Mouse (Mus musculus) intestine, embryonic 14.5 days (tissue): ENCODE results near the gene Sub1. TPM values are rescaled to one million over a fixed set of nuclear protein-coding genes. Genes with fewer than 3 reads are reported as not detected.

Experiments
- ATAC-seq: fragments of 200-750 bp; cut with Nextera tagmentation; replicated peaks from 2 replicates; pipeline ENCODE4 v1.8.0; 2017; ENCODE audit warnings: low read depth, moderate number of reproducible peaks, moderate TSS enrichment, moderate library complexity; ENCODE audit not compliant: low FRiP score, low TSS enrichment
- DNase-seq: peaks from one replicate; pipeline ENCODE4 v3.0.0-alpha.2; 2018; ENCODE audit warnings: low spot score
- H3K27ac ChIP-seq: fragments of 300-500 bp; sonication (generic); 2 replicates; pipeline ENCODE4 v1.5.1; 2014; ENCODE audit warnings: low read depth, mild to moderate bottlenecking, control low read depth
- H3K27me3 ChIP-seq: fragments of 300-500 bp; sonication (generic); replicated peaks from 2 replicates; pipeline ENCODE4 v1.6.1; 2014; ENCODE audit warnings: low read length, control low read depth; ENCODE audit not compliant: control insufficient read depth, insufficient read depth
- H3K36me3 ChIP-seq: fragments of 300-500 bp; sonication (generic); 2 replicates; pipeline ENCODE4 v1.6.1; 2014; ENCODE audit warnings: low read length, control low read depth; ENCODE audit not compliant: control insufficient read depth, insufficient read depth
- H3K4me1 ChIP-seq: fragments of 300-500 bp; sonication (generic); replicated peaks from 2 replicates; pipeline ENCODE4 v1.6.1; 2014; ENCODE audit warnings: low read length, control low read depth, mixed read lengths; ENCODE audit not compliant: control insufficient read depth, insufficient read depth
- H3K4me2 ChIP-seq: fragments of 300-500 bp; sonication (generic); 2 replicates; pipeline ENCODE4 v1.6.1; 2014; ENCODE audit warnings: low read length
- H3K4me3 ChIP-seq: fragments of 300-500 bp; sonication (generic); 2 replicates; pipeline ENCODE4 v1.5.1; 2014; ENCODE audit warnings: low read depth, low read length, control low read depth, mixed read lengths
- H3K9ac ChIP-seq: fragments of 300-500 bp; sonication (generic); 2 replicates; pipeline ENCODE4 v1.6.1; 2014; ENCODE audit warnings: mild to moderate bottlenecking, low read length
- H3K9me3 ChIP-seq: fragments of 300-500 bp; sonication (generic); 2 replicates; pipeline ENCODE4 v1.6.1; 2016; ENCODE audit warnings: low read length, control low read depth; ENCODE audit not compliant: control insufficient read depth
- WGBS: fragments of 180-500 bp; shearing (Covaris S2); extraction: QIAGEN DNeasy Blood & Tissue Kit; methylation state at CpG from one replicate; pipeline ENCODE4 v1.1.7; 2014; 5-methylcytosine and 5-hydroxymethylcytosine counted together
- polyA plus RNA-seq: library from polyadenylated mRNA; unstranded; fragments of >200 nt; fragmentation: Nextera tagmentation; extraction: Ambion mirVana; gene quantifications from 2 replicates; pipeline ENCODE4 v1.2.1, GENCODE M21; 2014

Gene Sub1
- polyA plus RNA-seq, 1 experiment from 2014 or later = 716 TPM

GRCm38 (mm10) chr15:12032512-12032911, 35.7 kb upstream of the Sub1 start:
- Histone ChIP-seq H3K27me3 (no peaks in the 10 kb centered on the region), H3K36me3 (no peaks in the 10 kb centered on the region), H3K4me2 (no peak overlapping the region), H3K9me3 (no peaks in the 10 kb centered on the region), H3K27ac (no peak overlapping the region), H3K4me3 (no peak overlapping the region), H3K4me1 (no peaks in the 10 kb centered on the region), H3K9ac (no peak overlapping the region)
- WGBS = 92% methylated on average over 3 of the region's 3 CpGs
- DNase-seq (no peak), ATAC-seq (no peak)

GRCm38 (mm10) chr15:12031861-12032260, 35.1 kb upstream of the Sub1 start:
- H3K4me3 ChIP-seq = no peak overlapping the region
- no peak overlapping the region for H3K4me2 ChIP-seq
- H3K9ac ChIP-seq = no peak overlapping the region
- H3K9me3 ChIP-seq = no peaks in the 10 kb centered on the region
- H3K27me3 ChIP-seq = no peaks in the 10 kb centered on the region
- H3K27ac ChIP-seq = no peak overlapping the region
- no peak for DNase-seq
- H3K36me3 ChIP-seq = no peaks in the 10 kb centered on the region
- WGBS = 90% methylated on average over 8 of the region's 8 CpGs
- ATAC-seq = no peak
- no peaks in the 10 kb centered on the region for H3K4me1 ChIP-seq

GRCm38 (mm10) chr15:12030221-12030620, 33.4 kb upstream of the Sub1 start:
- Histone ChIP-seq H3K27ac (no peak overlapping the region), H3K9me3 (no peaks in the 10 kb centered on the region), H3K4me2 (no peak overlapping the region), H3K4me3 (no peak overlapping the region), H3K27me3 (no peaks in the 10 kb centered on the region), H3K36me3 (no peaks in the 10 kb centered on the region), H3K9ac (no peak overlapping the region), H3K4me1 (no peaks in the 10 kb centered on the region)
- ATAC-seq (no peak), DNase-seq (no peak)
- 82% methylated on average over 4 of the region's 4 CpGs for WGBS

GRCm38 (mm10) chr15:12027807-12028206, 31.0 kb upstream of the Sub1 start:
- no peak for ATAC-seq
- WGBS = 79% methylated on average over 3 of the region's 3 CpGs

GRCm38 (mm10) chr15:12026932-12027450, 30.2 kb upstream of the Sub1 start:
- no peaks in the 10 kb centered on the region for H3K36me3 ChIP-seq
- H3K4me3 ChIP-seq = no peak overlapping the region
- no peak for DNase-seq
- no peak overlapping the region for H3K9ac ChIP-seq
- H3K9me3 ChIP-seq = no peaks in the 10 kb centered on the region
- ATAC-seq = no peak
- H3K27ac ChIP-seq = no peak overlapping the region
- no peaks in the 10 kb centered on the region for H3K4me1 ChIP-seq
- no peak overlapping the region for H3K4me2 ChIP-seq
- 91% methylated on average over 5 of the region's 5 CpGs for WGBS
- no peaks in the 10 kb centered on the region for H3K27me3 ChIP-seq

More at GRCm38 (mm10) chr15:12027807-12028206, 31.0 kb upstream of the Sub1 start:
- Histone ChIP-seq H3K4me1 (no peaks in the 10 kb centered on the region), H3K9ac (no peak overlapping the region), H3K27ac (no peak overlapping the region), H3K9me3 (no peaks in the 10 kb centered on the region), H3K27me3 (no peaks in the 10 kb centered on the region), H3K4me3 (no peak overlapping the region), H3K36me3 (no peaks in the 10 kb centered on the region), H3K4me2 (no peak overlapping the region)
- DNase-seq = no peak

GRCm38 (mm10) chr15:12026026-12026425, 29.2 kb upstream of the Sub1 start:
- no peaks in the 10 kb centered on the region for H3K9me3 ChIP-seq

GRCm38 (mm10) chr15:12025341-12025740, 28.6 kb upstream of the Sub1 start:
- H3K4me3 ChIP-seq = no peak overlapping the region
- no peak overlapping the region for H3K27ac ChIP-seq
- H3K27me3 ChIP-seq = no peaks in the 10 kb centered on the region
- H3K9me3 ChIP-seq = no peaks in the 10 kb centered on the region
- WGBS = 64% methylated on average over 10 of the region's 10 CpGs
- H3K4me2 ChIP-seq = no peak overlapping the region
- no peak for DNase-seq
- no peak overlapping the region for H3K9ac ChIP-seq
- no peak for ATAC-seq
- H3K4me1 ChIP-seq = no peaks in the 10 kb centered on the region
- H3K36me3 ChIP-seq = no peaks in the 10 kb centered on the region

More at GRCm38 (mm10) chr15:12026026-12026425, 29.2 kb upstream of the Sub1 start:
- Histone ChIP-seq H3K27me3 (no peaks in the 10 kb centered on the region), H3K4me2 (no peak overlapping the region), H3K36me3 (no peaks in the 10 kb centered on the region), H3K9ac (no peak overlapping the region), H3K27ac (no peak overlapping the region), H3K4me3 (no peak overlapping the region), H3K4me1 (no peaks in the 10 kb centered on the region)
- 76% methylated on average over 5 of the region's 5 CpGs for WGBS
- DNase-seq (no peak), ATAC-seq (no peak)

GRCm38 (mm10) chr15:12024791-12025268, 28.0 kb upstream of the Sub1 start:
- no peak overlapping the region for H3K4me2 ChIP-seq
- no peak overlapping the region for H3K9ac ChIP-seq
- ATAC-seq (no peak), DNase-seq (no peak)
- H3K4me3 ChIP-seq = no peak overlapping the region
- no peaks in the 10 kb centered on the region for H3K4me1 ChIP-seq
- H3K27me3 ChIP-seq = no peaks in the 10 kb centered on the region
- H3K9me3 ChIP-seq = no peaks in the 10 kb centered on the region
- H3K36me3 ChIP-seq = no peaks in the 10 kb centered on the region
- H3K27ac ChIP-seq = no peak overlapping the region
- 45% methylated on average over 14 of the region's 14 CpGs for WGBS

GRCm38 (mm10) chr15:12019443-12019842, 22.7 kb upstream of the Sub1 start:
- no peaks in the 10 kb centered on the region for H3K4me1 ChIP-seq
- H3K9me3 ChIP-seq = no peaks in the 10 kb centered on the region
- ATAC-seq (no peak), DNase-seq (no peak)
- no peak overlapping the region for H3K27ac ChIP-seq
- 88% methylated on average over 14 of the region's 14 CpGs for WGBS
- no peak overlapping the region for H3K4me2 ChIP-seq
- H3K9ac ChIP-seq = no peak overlapping the region
- H3K27me3 ChIP-seq = no peaks in the 10 kb centered on the region
- no peak overlapping the region for H3K4me3 ChIP-seq
- H3K36me3 ChIP-seq = no peaks in the 10 kb centered on the region
